Mouse (Mus musculus) c-Kit-negative CD71-positive TER-119-positive erythroid progenitor cells, embryonic 14.5 days (primary cell): ENCODE data around the gene Ank3.

Experiments used
- DNase-seq: peaks from one replicate; pipeline ENCODE4 v3.0.0-alpha.2; 2013; ENCODE audit warnings: low read depth, low spot score

Ank3 gene

DNA sequence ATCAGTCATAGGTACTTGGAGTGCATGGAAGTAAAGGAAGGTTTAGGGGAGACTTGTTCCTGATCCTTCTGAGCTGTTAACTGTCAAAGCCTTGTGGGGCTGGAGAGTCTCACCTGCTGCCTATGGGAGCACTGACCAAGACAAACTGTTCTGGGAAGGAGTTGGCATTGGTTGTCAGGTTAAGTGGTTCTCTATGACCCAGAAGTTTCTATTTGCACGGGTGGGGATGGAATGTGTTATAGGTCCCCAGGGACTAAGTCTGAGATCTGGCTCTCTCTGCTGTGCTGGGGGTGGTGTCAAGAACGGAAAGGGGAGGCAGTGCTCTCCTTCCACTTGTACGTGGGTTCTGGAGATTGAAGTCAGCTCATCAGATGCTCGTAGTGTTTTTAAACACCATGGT is 6.9 kb downstream of the Ank3 start:
- DNase-seq, result no peak

DNA sequence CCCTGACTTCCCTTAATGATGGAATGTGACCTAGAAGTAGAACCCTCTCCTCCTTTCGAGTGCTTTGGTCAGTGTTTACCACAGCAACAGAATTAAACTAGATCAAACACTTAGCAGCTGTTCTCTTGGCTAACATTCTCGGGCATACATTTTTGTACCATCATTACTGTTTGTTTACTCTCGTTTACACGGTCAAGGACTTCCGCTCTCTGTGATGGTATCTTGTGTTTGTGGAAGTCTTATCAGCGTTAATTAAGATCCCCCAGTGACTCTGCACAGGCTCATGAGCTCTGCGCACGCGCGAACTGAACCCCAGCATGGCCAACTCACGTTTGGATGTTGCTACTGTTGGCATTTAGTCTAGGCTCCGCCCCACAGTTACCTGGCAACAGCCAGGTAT is 16.3 kb downstream of the Ank3 start:
- DNase-seq, result no peak

DNA sequence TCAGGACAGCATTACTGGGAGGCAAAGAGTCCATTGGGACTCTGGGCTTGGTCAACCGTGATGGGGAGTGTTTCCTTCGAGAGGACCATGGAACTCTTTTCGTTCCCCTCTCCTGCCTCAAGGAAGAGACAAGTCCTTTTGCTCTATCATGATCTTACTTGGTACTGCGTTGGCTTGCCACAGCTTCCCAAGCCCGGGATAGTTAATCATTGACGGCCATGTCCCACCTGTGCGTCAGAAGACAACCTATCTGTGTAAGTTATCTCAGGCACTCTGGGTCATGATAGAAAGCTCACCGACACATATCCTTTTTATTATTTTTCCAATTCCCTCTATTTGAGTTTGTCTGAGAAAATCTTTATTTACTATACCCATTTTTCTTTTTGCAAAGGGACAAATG is 20.1 kb downstream of the Ank3 start:
- DNase-seq, result no peak

DNA sequence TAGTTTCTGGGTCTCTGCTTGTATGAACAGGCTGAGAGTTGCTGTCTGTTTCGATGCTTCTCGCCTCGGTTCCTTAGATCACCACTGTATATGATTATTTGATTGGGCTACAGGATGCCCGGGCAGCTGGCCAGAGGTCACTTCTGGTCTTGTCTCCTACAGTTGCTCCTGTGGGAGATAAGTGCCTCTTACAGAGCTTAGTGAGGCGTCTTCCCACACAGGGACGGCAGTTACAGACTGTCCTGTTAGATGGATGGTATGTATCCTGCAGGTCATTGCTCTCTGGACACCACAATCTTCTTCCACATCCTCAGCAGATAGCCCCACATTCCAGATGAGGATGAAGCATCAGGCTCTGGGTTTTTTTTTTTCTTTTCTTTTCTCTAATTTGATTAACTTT is 21.7 kb downstream of the Ank3 start:
- no peak for DNase-seq

DNA sequence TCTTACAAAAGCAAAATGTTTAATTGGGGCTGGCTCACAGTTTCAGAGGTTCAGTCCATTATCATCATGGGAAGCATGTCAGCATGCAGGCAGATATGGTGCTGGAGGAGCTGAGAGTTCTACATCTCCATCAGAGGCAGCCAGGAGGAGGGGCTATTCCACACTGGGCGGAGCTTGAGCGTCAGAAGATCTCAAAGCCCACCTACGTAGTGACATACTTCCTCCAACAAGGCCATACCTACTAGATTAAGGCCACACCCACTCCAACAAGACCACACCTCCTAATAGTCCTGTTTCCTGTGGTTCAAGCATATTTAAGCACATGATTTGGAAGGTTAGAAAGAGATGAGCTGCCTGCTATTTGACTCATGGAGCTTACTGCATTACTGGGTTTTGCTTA is 25.5 kb downstream of the Ank3 start:
- DNase-seq, result no peak

DNA sequence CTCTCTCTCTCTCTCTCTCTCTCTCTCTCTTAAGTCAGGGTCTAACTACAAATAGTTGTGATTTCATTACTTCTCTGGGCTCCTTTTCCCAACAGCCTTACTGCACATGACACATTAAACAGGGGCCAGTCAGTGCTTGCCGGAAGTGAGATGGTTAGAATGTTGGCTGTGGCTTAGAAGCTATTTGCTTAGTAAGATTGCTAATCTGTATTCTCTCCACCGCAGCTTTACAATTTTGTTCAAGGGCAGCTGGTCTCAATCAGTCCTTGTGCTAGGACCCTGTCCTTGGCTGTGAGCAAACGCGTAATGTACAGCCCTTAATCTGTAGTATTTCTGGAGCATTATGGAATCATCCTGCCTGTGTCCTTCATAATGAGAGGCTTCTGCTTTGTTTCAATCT is 31.6 kb downstream of the Ank3 start:
- no peak for DNase-seq

DNA sequence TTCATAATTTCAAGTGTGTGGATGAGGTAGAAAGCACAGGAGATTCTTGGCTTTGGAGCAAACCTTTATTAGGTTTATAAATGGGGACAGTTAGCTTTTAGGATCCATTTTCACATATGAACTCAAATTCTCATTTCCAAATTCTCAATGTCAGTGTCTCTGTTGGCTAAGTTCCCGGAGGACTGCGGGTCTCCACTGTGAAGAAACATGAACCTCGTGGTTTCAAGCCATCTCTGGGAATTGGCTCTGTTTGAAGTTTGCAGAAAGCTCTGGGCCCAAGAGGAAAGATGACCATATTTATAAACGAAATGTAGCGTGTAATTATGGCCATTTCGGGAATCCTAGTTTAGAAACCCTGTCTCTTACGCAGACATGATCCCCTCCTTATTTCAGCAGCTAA is 32.5 kb downstream of the Ank3 start:
- no peak for DNase-seq

DNA sequence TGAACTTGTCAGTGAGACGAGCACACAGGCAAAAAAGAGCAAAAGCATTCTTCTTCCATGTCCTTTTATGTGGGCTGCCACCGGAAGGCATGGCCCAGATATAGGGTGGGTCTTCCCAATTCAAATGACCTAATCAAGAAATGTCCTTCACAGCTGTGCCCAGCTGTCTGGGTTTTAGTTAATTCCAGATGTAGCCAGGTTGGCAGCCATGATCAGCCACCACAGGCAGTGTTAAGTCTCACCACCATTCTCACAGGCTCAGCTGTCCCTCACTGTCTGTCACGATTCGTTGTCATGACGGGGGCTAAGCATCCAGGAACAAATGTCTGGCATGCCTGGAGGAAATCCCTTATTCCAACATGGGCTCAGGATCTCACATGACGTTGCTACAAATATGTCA is 36.6 kb downstream of the Ank3 start:
- no peak for DNase-seq

DNA sequence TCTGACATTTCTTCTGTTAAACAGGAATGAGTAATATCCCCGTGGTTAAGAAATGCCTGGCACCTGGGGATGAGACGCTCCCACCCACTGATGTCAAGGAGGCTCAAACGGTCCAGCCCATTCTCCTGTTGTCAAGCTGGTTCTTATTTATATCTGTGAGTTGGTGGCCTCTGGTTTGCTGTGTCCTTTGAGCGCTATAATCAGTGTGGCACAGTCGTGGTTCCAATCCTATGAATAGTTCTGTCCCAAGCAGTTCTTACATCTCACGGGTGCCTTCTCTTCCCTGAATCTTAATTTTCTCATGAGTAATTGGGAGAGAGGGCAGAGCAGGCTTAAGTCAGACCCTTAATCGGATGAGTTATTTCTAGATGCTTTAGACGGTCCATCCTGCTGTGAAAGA is 40.9 kb downstream of the Ank3 start:
- no peak for DNase-seq

DNA sequence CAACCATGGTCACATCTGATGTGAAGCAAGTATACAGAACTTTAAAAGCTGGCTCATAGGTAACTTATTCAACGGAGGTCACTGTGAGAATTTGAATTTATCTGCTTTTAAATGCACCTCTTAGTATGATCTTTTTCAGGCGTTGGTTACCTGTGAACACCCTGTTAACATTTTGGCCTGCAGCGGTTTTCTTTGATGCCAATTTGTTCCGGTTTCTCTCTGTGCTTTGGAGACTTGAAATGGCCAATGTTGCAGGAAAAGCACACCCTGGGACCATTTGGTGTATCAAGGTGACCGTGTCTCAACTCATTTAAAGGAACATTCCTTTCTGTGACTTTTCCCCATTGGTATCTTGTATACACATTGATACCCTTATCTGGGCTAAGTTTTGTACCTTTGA is 46.0 kb downstream of the Ank3 start:
- no peak for DNase-seq

DNA sequence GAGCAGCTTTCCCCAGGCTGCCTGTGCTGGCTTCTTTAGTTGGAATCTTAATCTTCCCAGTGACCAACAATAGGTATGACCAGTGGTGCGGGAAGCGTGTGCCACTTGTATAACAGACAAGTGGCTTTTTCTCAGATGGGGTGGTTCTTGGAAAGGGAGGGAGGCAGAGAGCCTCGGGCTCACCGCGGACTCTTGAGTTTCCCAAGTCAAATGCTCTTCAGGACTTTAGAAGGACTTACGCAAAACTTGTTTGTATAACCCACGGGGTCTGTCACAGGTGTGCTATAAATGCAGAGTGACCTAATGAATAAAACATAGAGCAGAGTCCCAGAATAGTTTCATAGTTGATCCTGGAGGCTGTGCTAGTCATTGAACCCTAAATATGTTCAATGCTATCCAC is 47.4 kb downstream of the Ank3 start:
- DNase-seq, result no peak

DNA sequence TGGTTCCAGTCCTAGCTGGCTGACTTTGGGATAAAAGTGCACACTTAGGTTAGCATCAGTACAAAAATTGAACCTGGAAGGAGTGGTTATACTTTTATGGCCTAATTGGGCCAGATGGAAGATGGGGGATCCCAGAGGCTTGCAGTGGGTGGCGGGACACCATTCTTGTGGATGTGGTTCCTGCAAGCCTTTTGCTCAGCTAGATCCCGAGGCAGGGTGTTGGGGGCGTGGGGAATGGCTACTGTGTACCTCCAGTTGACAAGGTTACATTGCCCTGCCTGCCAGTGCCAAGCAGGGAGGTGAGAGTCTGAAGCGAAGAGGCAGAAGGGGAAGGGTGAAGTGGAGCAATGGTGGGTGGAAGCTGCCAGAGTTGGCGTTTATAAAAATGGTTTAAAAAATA is 48.0 kb downstream of the Ank3 start:
- DNase-seq, result no peak

DNA sequence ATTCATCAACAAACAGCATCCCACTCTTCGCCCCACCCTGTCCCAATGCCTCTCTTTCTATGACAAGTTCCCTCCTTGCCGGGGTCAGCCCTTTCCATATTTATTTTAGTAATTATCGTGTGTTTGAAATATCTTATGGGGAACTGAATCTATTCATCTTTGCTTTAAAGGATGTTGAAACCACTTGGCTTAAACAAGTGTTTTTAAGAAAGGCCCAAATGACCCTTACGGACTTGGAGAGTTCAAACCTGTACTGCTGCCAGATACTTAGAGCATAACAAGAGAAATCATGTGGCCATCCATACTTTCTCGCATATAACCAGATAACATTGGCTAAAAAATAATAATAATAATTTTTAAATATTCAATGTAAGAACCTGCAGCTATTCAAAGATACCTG is 48.7 kb downstream of the Ank3 start:
- DNase-seq, result no peak

DNA sequence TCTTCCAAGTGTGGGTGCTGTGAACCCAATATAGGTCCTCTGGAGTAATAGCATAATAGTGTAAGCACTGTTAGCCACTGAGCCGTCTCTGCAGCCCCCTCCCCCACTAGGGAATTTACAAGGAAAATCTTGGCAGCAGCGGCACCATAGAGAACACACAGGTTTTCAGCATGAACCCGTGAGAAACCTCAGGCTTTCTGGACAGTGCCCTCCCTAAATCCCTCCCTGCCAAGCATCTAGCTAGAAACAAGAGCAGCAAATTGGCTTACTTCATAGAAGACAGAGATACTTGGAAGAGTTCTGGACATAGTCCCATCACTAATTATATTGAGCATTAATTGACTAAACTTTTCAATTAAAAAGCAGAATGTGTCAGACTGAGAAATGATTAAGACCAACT is 49.6 kb downstream of the Ank3 start:
- no peak for DNase-seq

DNA sequence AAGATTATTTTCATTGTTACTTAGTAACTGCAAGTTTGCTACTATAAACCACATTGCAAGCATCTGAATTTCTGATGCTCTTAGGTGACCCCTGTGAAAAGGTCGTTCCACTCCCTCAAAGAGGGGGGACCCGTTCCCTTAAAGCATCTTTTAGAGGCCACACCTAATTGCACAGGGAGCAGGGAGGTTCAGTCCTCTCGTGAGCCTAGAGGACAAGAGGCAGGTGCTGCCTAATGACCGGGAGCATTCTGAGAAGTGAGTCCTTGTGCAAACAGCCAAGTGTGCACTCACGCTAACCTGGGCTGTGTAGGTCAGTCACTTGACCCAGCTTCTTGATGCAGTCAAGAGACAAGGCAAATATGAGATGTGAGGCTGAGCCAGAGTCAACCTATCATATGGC is 52.4 kb downstream of the Ank3 start:
- DNase-seq, result no peak

DNA sequence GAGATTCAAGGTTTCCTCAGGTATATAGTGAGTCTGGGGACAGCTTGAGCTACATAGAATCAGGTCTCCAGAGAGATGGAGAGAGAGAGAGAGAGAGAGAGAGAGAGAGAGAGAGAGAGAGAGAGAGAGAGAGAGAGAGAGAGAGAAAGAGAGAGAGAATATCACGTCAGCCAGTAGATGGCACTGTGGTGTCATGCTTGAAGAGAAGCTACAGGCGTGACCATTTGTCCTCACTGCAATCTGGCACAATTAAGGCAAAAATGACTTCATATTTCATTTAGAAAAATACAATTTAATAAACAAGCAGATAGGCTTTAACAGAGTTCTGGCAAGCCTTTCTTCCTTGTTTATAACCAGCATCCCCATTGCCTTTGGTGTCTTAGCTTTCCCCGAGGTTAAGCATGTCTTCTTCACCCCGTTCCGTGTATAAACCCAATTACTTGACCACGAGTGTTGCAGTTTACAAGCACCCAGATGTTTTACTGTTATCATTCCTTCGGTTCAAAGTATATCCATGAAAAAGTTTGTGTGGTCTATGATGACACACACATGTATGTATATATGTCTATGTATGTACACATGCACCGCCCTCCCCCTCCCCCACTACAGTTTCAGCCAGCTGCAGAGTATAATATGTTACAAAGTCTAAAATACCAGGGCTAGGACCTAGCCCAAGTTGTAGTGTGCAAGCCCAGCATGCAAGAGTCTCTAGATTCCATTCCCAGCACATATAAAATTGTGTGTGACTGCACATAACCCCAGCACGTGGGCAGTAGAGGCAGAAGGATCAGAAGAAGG is 53.8 kb downstream of the Ank3 start:
- DNase-seq, result no peak

DNA sequence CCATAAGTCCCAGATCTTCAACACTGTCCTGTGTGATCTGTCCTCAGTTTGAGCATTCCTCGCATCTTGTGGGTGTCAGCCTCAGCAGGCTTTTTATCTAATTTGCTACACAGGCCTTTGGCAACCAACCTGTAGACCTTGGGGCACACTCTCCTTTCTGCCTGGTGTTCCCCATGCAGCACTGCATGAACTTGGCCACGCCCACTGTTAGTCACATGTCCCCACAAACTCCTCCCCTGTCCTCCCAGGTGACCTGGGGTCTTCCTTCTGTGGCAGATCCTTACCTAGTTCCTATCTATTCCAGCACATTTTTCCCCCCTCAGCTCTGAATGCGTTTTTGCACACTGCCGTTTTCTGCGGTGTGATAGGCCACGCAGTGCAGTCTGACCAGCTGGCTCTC is 55.0 kb downstream of the Ank3 start:
- no peak for DNase-seq

DNA sequence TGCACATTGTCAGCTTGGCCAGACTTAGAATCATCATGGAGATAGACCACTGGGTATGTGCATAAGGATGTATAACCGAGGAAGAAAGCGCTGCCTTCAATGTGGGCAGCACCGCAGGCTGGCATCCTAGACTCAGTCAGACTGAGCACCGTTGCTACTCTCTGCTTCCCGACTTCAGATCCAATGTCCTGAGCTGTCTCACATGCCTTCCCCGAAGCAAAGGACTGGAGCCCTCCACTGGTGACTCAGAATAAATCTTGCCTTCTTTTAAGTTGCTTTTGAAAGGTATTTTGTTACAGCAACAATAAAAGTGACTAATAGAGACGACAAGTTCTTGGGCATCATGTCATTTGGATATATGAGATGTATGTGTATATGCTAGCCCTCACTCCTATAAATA is 55.9 kb downstream of the Ank3 start:
- DNase-seq, result no peak

DNA sequence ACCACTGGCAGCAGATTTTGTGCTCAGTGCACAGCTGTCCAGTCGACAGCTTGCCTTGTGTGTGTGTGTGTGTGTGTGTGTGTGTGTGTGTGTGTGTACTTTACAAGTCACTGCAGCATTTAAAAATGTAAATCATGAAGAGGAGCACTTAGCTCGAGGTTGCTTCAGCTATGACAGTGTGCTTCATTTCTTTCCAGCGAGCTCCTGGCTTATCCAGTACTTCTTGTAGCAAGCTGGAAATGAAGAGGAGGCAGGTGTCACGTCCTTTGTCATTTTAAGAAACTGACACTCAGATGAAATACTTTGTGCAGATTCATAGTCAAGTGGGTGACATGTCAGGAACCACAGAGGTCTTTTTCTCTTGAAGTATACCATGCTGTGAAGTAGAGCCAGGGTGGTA is 66.3 kb downstream of the Ank3 start:
- no peak for DNase-seq

DNA sequence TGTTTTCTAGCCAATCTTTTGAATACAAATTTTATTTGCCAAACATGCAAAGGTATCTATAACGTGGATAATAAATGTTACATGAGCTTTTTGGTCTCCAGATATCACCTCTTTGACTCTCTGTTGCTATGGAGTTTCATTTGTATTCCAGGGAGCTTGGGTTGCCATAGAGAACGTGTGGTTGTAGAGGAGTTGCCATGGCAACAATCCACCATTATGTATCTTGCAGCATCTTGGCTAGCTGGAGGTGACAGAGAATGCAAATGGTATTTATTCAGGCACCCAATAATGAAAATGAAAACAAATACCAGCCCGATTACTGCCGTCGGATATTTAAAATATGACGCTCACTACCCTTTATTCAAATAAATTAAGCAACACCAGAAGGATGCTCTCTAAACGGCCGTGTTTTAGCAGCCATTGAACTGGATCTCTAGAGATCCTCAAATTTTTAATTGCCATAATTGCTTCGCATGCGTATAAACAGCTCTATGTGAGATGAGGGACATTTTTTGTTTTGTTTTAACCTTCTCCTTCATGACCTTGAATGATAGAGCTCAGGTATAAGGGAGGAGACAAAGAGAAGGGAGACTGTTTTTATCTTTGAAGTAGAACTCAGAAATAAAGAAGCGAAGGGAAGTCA is 67.1 kb downstream of the Ank3 start:
- DNase-seq, result no peak

DNA sequence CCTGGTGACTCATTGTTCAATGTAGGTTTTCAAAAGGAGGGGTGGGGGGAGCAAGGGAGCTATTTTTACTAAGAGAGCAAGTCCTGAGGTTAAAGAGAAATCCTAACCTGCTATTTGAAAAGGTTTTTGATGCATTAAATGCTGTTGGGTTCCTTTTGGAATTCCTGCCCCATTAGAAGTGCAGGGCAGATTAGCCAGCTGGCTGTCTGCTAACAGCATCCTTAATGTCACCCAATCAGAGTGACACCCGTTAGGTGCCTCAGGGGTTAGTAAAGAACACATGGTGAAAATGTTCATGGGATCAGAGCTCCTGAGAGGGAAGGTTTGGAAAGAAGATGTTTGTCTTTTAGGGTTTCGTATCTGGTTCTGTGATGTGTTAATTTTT is 67.6 kb downstream of the Ank3 start:
- no peak for DNase-seq

DNA sequence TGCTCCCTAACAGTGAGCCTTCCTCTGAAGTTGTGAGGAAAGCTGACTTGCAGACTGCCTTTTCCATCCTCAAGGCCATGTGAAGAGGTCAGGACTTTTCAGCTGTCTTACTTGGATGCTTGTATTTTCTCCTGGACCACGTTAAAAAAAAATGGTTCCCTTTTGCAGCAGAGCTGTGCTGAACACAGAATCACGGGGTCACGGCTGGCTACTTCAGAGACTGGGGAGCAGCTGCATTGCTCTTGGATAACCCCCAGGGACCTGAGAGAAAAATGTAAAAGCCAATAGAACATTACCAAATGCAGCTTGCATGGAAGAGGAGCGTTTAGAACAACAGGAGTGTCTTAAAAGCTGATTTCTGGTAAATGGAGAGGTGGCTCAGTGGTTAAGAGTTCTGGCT is 68.0 kb downstream of the Ank3 start:
- DNase-seq, result no peak

DNA sequence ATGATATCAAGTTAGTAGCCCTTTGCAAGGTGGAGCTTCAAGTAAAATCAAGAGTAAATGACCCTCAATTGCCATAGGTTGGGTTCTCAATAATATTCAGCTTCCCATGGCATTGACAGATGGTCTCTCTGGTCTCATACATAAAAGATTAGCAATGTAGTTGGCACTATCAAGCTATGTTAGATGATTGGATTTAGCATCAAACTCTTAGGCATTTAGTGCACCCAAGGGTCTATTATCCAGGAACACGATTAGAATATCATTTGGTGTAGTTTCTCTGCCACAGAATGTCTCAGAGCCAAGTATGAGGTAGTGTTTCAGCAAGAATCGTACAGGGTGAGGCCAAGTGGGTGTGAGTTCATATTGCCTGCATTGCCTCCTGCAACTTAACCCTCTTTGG is 68.6 kb downstream of the Ank3 start:
- no peak for DNase-seq

DNA sequence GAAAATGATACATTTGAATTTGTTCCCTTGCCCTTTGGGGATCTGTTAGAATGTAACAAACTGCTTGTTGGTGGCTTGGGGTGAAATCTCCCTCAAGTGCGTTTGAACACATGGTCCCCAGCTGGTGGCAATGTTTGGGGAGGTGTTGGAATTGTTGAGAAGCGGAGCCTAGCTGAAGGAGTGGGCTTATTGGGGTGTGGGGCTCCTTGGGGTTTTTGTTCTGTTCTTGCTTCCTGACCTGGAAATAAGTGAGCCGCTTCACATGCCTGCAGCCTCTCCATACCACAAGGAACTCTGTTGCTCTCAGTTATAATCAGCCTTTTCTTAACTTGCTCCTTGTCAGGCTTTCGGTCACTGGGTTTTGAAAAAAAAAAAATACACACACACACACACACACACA is 73.3 kb downstream of the Ank3 start:
- no peak for DNase-seq
